ENCODE assay signal across 12 mouse cellular contexts in genomic region chr12:100128961-100129360, GRCm38 (mm10). TPM values are rescaled to one million over a fixed set of nuclear protein-coding genes. Genes with fewer than 3 reads are reported as not detected.
DNase-seq lines count a peak whose midpoint lies in the region; ATAC-seq lines count a peak whose summit lies in the region.
"Had no signal": no experiment of that assay in that cellular context is flagged by ENCODE, and none has a peak within 500 bp of the region (broad histone marks: within the 10 kb centered on the region; RNA-seq: fewer than 3 reads in every experiment).

No protein-coding gene starts in this region.

- H3K27me3 ChIP-seq in heart, embryonic 12.5 days (replicated peaks): no peaks in the 10 kb centered on the region
- H3K27me3 ChIP-seq in kidney, embryonic 14.5 days (ENCODE audit: control insufficient read depth, insufficient read depth, low read length): no peaks in the 10 kb centered on the region
- no peaks in the 10 kb centered on the region for H3K27me3 ChIP-seq in kidney, embryonic 16.5 days (ENCODE audit: insufficient read depth, low read length)
- no peaks in the 10 kb centered on the region for H3K27me3 ChIP-seq in forebrain, embryonic 15.5 days
- H3K27me3 ChIP-seq: hindbrain, embryonic 15.5 days had no signal

- H3K4me3 ChIP-seq in heart, embryonic 12.5 days: no peak overlapping the region
- no peak overlapping the region for H3K4me3 ChIP-seq in kidney, embryonic 14.5 days (ENCODE audit: low read length)
- H3K4me3 ChIP-seq in kidney, embryonic 16.5 days (ENCODE audit: low read length): no peak overlapping the region
- no peak overlapping the region for H3K4me3 ChIP-seq in forebrain, embryonic 15.5 days
- H3K4me3 ChIP-seq: hindbrain, embryonic 15.5 days had no signal

- H3K36me3 ChIP-seq in heart, embryonic 12.5 days: peaks cover 71% of the 10 kb centered on the region
- H3K36me3 ChIP-seq in kidney, embryonic 14.5 days (ENCODE audit: control insufficient read depth, insufficient read depth, low read length): peaks cover 76% of the 10 kb centered on the region
- peaks cover 70% of the 10 kb centered on the region for H3K36me3 ChIP-seq in kidney, embryonic 16.5 days (ENCODE audit: insufficient read depth, low read length)
- H3K36me3 ChIP-seq in forebrain, embryonic 15.5 days: peaks cover 81% of the 10 kb centered on the region

- no peak overlapping the region for H3K4me2 ChIP-seq in heart, embryonic 12.5 days
- no peak overlapping the region for H3K4me2 ChIP-seq in kidney, embryonic 14.5 days (replicated peaks; ENCODE audit: low read depth, low read length)
- H3K4me2 ChIP-seq in kidney, embryonic 16.5 days (replicated peaks; ENCODE audit: low read depth, low read length): no peak overlapping the region
- H3K4me2 ChIP-seq in forebrain, embryonic 15.5 days (replicated peaks): no peak overlapping the region
- H3K4me2 ChIP-seq: hindbrain, embryonic 15.5 days had no signal

- H3K4me1 ChIP-seq in heart, embryonic 12.5 days (replicated peaks): peaks cover 31% of the 10 kb centered on the region
- peaks cover 23% of the 10 kb centered on the region; the same call in 1 of the 2 replicates for H3K4me1 ChIP-seq in kidney, embryonic 14.5 days (ENCODE audit: control insufficient read depth, insufficient read depth, low read length)
- H3K4me1 ChIP-seq in kidney, embryonic 16.5 days (ENCODE audit: insufficient read depth, low read length): peaks cover 26% of the 10 kb centered on the region
- no peaks in the 10 kb centered on the region for H3K4me1 ChIP-seq in forebrain, embryonic 15.5 days
- H3K4me1 ChIP-seq: hindbrain, embryonic 15.5 days had no signal

- 69% methylated on average over 8 of the region's 8 CpGs for WGBS in heart, embryonic 12.5 days
- 62% methylated on average over 8 of the region's 8 CpGs for WGBS in kidney, embryonic 14.5 days
- 60% methylated on average over 8 of the region's 8 CpGs for whole genome bisulfite sequencing in kidney, embryonic 16.5 days
- WGBS in forebrain, embryonic 15.5 days: 85% methylated on average over 8 of the region's 8 CpGs

- no peak overlapping the region for H3K9ac ChIP-seq in heart, embryonic 12.5 days
- H3K9ac ChIP-seq in kidney, embryonic 14.5 days (ENCODE audit: low read depth, low read length): no peak overlapping the region
- peak overlapping the region; percentile 27; the same call in 1 of the 2 replicates for H3K9ac ChIP-seq in kidney, embryonic 16.5 days (replicated peaks; ENCODE audit: low read length)
- no peak overlapping the region for H3K9ac ChIP-seq in forebrain, embryonic 15.5 days (replicated peaks)
- H3K9ac ChIP-seq: hindbrain, embryonic 15.5 days had no signal

- ATAC-seq in heart, embryonic 12.5 days (ENCODE audit: insufficient number of reproducible peaks, low FRiP score): no peak
- ATAC-seq in kidney, embryonic 14.5 days (ENCODE audit: low FRiP score, low TSS enrichment): no peak
- no peak for ATAC-seq in kidney, embryonic 16.5 days (ENCODE audit: low FRiP score, low TSS enrichment)
- no peak for ATAC-seq in forebrain, embryonic 15.5 days (replicated peaks)

- intact Hi-C loops in heart, postnatal 10 days (cut with DNase I): no loop called here

- H3K9me3 ChIP-seq in heart, embryonic 12.5 days (replicated peaks): no peaks in the 10 kb centered on the region
- no peaks in the 10 kb centered on the region for H3K9me3 ChIP-seq in kidney, embryonic 14.5 days (ENCODE audit: control insufficient read depth, low read length)
- no peaks in the 10 kb centered on the region for H3K9me3 ChIP-seq in kidney, embryonic 16.5 days (ENCODE audit: low read length)
- no peaks in the 10 kb centered on the region for H3K9me3 ChIP-seq in forebrain, embryonic 15.5 days
- H3K9me3 ChIP-seq: hindbrain, embryonic 15.5 days had no signal

- H3K27ac ChIP-seq in heart, embryonic 12.5 days (ENCODE audit: poor library complexity, severe bottlenecking): peak overlapping the region; percentile 67; the same call in 1 of the 2 replicates
- H3K27ac ChIP-seq in kidney, embryonic 14.5 days (ENCODE audit: low read depth, low read length): peak overlapping the region; percentile 55; the same call in 1 of the 2 replicates
- H3K27ac ChIP-seq in kidney, embryonic 16.5 days (ENCODE audit: low read length): peak overlapping the region; percentile 79
- no peak overlapping the region for H3K27ac ChIP-seq in forebrain, embryonic 15.5 days (replicated peaks)
- H3K27ac ChIP-seq: hindbrain, embryonic 15.5 days had no signal

- no peak for DNase-seq in heart, postnatal 10 days
- no peak for DNase-seq in kidney, adult 11 months
- peak; percentile 41 for DNase-seq in R1 (ENCODE audit: low read depth, low spot score)
- DNase-seq in ovary, adult 18-20 months (ENCODE audit: low spot score): no peak
- DNase-seq: cerebellum, adult 11 months; cerebellum, postnatal 36 days; right cerebral cortex, postnatal 4 days had no signal

RNA-seq across cellular contexts. Expression of gene Psmc1, which starts 19.0 kb away (rescaled TPM):
- polyA plus RNA-seq in heart, embryonic 12.5 days (2016; fragmentation: Nextera tagmentation; extraction: Ambion mirVana): 210 and 221 TPM in 2 replicates
- total RNA-seq in heart, postnatal 10 days (2021): 100 to 1,000 TPM; 141 to 147 TPM
- 324 and 348 TPM in 2 replicates for polyA plus RNA-seq in kidney, embryonic 14.5 days (2014; fragmentation: Nextera tagmentation; extraction: Ambion mirVana)
- polyA plus RNA-seq in kidney, embryonic 16.5 days (2015; fragmentation: Nextera tagmentation; extraction: Ambion mirVana): 313 and 320 TPM in 2 replicates
- polyA plus RNA-seq in forebrain, embryonic 15.5 days (2015; fragmentation: Nextera tagmentation; extraction: Ambion mirVana): 272 and 277 TPM in 2 replicates

RNA-seq across cellular contexts. Expression of gene Nrde2, which starts 30.5 kb away (rescaled TPM):
- polyA plus RNA-seq in heart, embryonic 12.5 days (2016; fragmentation: Nextera tagmentation; extraction: Ambion mirVana): 9.5 and 10.8 TPM in 2 replicates
- total RNA-seq in heart, postnatal 10 days (2021): 10 to 100 TPM; 12.5 to 14.2 TPM
- 11.7 and 20.1 TPM in 2 replicates for polyA plus RNA-seq in kidney, embryonic 14.5 days (2014; fragmentation: Nextera tagmentation; extraction: Ambion mirVana)
- polyA plus RNA-seq in kidney, embryonic 16.5 days (2015; fragmentation: Nextera tagmentation; extraction: Ambion mirVana): 18.2 and 19.1 TPM in 2 replicates
- 16.5 and 16.6 TPM in 2 replicates for polyA plus RNA-seq in forebrain, embryonic 15.5 days (2015; fragmentation: Nextera tagmentation; extraction: Ambion mirVana)
